29 mouse cellular contexts compared by ENCODE assay signal in genomic region chr5:17879924-17880323, GRCm38 (mm10). TPM values are rescaled to one million over a fixed set of nuclear protein-coding genes. Genes with fewer than 3 reads are reported as not detected.
DNase-seq lines count a peak whose midpoint lies in the region; ATAC-seq and TF ChIP-seq lines count a peak whose summit lies in the region.
"Had no signal": no experiment of that assay in that cellular context is flagged by ENCODE, and none has a peak within 500 bp of the region (broad histone marks: within the 10 kb centered on the region; RNA-seq: fewer than 3 reads in every experiment).

No protein-coding gene starts in this region.

- no peaks in the 10 kb centered on the region for H3K9me3 ChIP-seq in liver, postnatal 0 days (ENCODE audit: low read length)
- H3K9me3 ChIP-seq in liver, embryonic 11.5 days (ENCODE audit: control insufficient read depth, low read length) = no peaks in the 10 kb centered on the region
- H3K9me3 ChIP-seq: embryonic facial prominence, embryonic 15.5 days; forebrain, embryonic 15.5 days; hindbrain, embryonic 15.5 days; kidney, embryonic 15.5 days; limb, embryonic 10.5 days; neural tube, embryonic 12.5 days; stomach, embryonic 15.5 days had no signal

- 69% methylated on average over 1 of the region's 1 CpGs for WGBS in heart, adult 2 months
- 68% methylated on average over 1 of the region's 1 CpGs for WGBS in liver, postnatal 0 days (ENCODE audit: insufficient replicate concordance)
- WGBS in liver, embryonic 11.5 days = 75% methylated on average over 1 of the region's 1 CpGs

- no peaks in the 10 kb centered on the region for H3K27me3 ChIP-seq in heart, adult 2 months (ENCODE audit: control insufficient read depth, insufficient read depth, low read length)
- no peaks in the 10 kb centered on the region for H3K27me3 ChIP-seq in liver, postnatal 0 days (ENCODE audit: insufficient read depth, low read length)
- H3K27me3 ChIP-seq in liver, embryonic 11.5 days (replicated peaks; ENCODE audit: control insufficient read depth, insufficient read depth, low read length) = no peaks in the 10 kb centered on the region
- H3K27me3 ChIP-seq: embryonic facial prominence, embryonic 15.5 days; forebrain, embryonic 15.5 days; hindbrain, embryonic 15.5 days; kidney, embryonic 15.5 days; neural tube, embryonic 12.5 days; stomach, embryonic 15.5 days had no signal

- H3K36me3 ChIP-seq in heart, adult 2 months (ENCODE audit: control insufficient read depth, insufficient read depth, low read length) = peaks cover 52% of the 10 kb centered on the region
- no peaks in the 10 kb centered on the region for H3K36me3 ChIP-seq in liver, postnatal 0 days (replicated peaks; ENCODE audit: insufficient read depth, low read length)
- no peaks in the 10 kb centered on the region for H3K36me3 ChIP-seq in liver, embryonic 11.5 days (ENCODE audit: control insufficient read depth, insufficient read depth, low read length)
- H3K36me3 ChIP-seq: embryonic facial prominence, embryonic 15.5 days; forebrain, embryonic 15.5 days; hindbrain, embryonic 15.5 days; kidney, embryonic 15.5 days; limb, embryonic 10.5 days; neural tube, embryonic 12.5 days; stomach, embryonic 15.5 days had no signal

- ATAC-seq in liver, postnatal 0 days = peak; percentile 38
- no peak for ATAC-seq in liver, embryonic 11.5 days (replicated peaks; ENCODE audit: low FRiP score)
- peak; percentile 46; the same call in 1 of the 2 replicates for ATAC-seq in common myeloid progenitor, adult 5-6 weeks (replicated peaks; ENCODE audit: low read depth, poor library complexity, severe bottlenecking)
- peak; percentile 84 for ATAC-seq in monocyte, adult 5-6 weeks (replicated peaks; ENCODE audit: insufficient number of reproducible peaks, low FRiP score, low TSS enrichment, poor library complexity, severe bottlenecking)
- ATAC-seq: activated CD4-positive, CD25-positive, alpha-beta regulatory T cell, adult 4 months; forebrain, embryonic 15.5 days had no signal

- TF ChIP-seq EP300 in heart, adult 2 months (IDR thresholded peaks at IDR 0.05; ENCODE audit: insufficient read depth, low read depth, low read length) = no peak
- TF ChIP-seq EP300 in liver, postnatal 0 days (IDR thresholded peaks at IDR 0.05; ENCODE audit: low read depth) = no peak

- TF ChIP-seq CTCF in heart, adult 2 months (IDR thresholded peaks at IDR 0.05) = no peak
- no peak for TF ChIP-seq CTCF in liver, postnatal 0 days (IDR thresholded peaks at IDR 0.05; ENCODE audit: low read depth)

- H3K9ac ChIP-seq in heart, adult 2 months (ENCODE audit: low read depth, low read length) = no peak overlapping the region
- no peak overlapping the region for H3K9ac ChIP-seq in liver, postnatal 0 days (replicated peaks)
- H3K9ac ChIP-seq in liver, embryonic 11.5 days (ENCODE audit: low read depth, low read length) = no peak overlapping the region
- H3K9ac ChIP-seq: embryonic facial prominence, embryonic 15.5 days; forebrain, embryonic 15.5 days; hindbrain, embryonic 15.5 days; kidney, embryonic 15.5 days; neural tube, embryonic 12.5 days; stomach, embryonic 15.5 days had no signal

- TF ChIP-seq POLR2A in heart, adult 2 months (IDR thresholded peaks at IDR 0.05; ENCODE audit: insufficient read depth, low read depth, low read length) = no peak

- no peak for DNase-seq in heart, adult 2 months
- no peak for DNase-seq in heart, adult 11 months
- DNase-seq in liver, postnatal 0 days = no peak
- no peak for DNase-seq in liver, embryonic 11.5 days (ENCODE audit: low spot score)
- no peak for DNase-seq in right cerebral cortex, postnatal 14 days
- no peak for DNase-seq in kidney, postnatal 36 days
- DNase-seq: adrenal gland, adult 8-10 months; cerebellum, adult 8-10 months; cerebellum, postnatal 36 days; gastrocnemius, postnatal 14 days; heart, postnatal 36 days; layer of hippocampus, adult 9-11 months; liver; lung, postnatal 10 days; midbrain, embryonic 14.5 days; right cerebral cortex, postnatal 25 days; thymus, adult 18-20 months; thymus, postnatal 4 days had no signal

- H3K4me3 ChIP-seq in heart, adult 2 months = no peak overlapping the region
- H3K4me3 ChIP-seq in liver, postnatal 0 days (ENCODE audit: low read depth, low read length) = no peak overlapping the region
- no peak overlapping the region for H3K4me3 ChIP-seq in liver, embryonic 11.5 days (ENCODE audit: low read depth, low read length)
- H3K4me3 ChIP-seq: embryonic facial prominence, embryonic 15.5 days; forebrain, embryonic 15.5 days; hindbrain, embryonic 15.5 days; kidney, embryonic 15.5 days; left cerebral cortex, adult 2 months; limb, embryonic 10.5 days; neural tube, embryonic 12.5 days; stomach, embryonic 15.5 days had no signal

- H3K4me2 ChIP-seq in liver, postnatal 0 days (ENCODE audit: low read depth, low read length) = no peak overlapping the region
- H3K4me2 ChIP-seq in liver, embryonic 11.5 days = no peak overlapping the region
- H3K4me2 ChIP-seq: embryonic facial prominence, embryonic 15.5 days; forebrain, embryonic 15.5 days; hindbrain, embryonic 15.5 days; kidney, embryonic 15.5 days; neural tube, embryonic 12.5 days; stomach, embryonic 15.5 days had no signal

- peaks cover 16% of the 10 kb centered on the region for H3K4me1 ChIP-seq in heart, adult 2 months (ENCODE audit: control insufficient read depth, insufficient read depth, low read length)
- peaks cover 12% of the 10 kb centered on the region for H3K4me1 ChIP-seq in liver, postnatal 0 days (ENCODE audit: insufficient read depth)
- H3K4me1 ChIP-seq in liver, embryonic 11.5 days (replicated peaks; ENCODE audit: control insufficient read depth, insufficient read depth, low read length) = no peaks in the 10 kb centered on the region
- H3K4me1 ChIP-seq: embryonic facial prominence, embryonic 15.5 days; forebrain, embryonic 15.5 days; hindbrain, embryonic 15.5 days; kidney, embryonic 15.5 days; limb, embryonic 10.5 days; neural tube, embryonic 12.5 days; stomach, embryonic 15.5 days had no signal

- no peaks in the 10 kb centered on the region; the same call in 1 of the 2 replicates for H3K79me2 ChIP-seq in heart, adult 2 months (replicated peaks; ENCODE audit: control insufficient read depth, insufficient read depth, low read length)

- peak overlapping the region; percentile 87 for H3K27ac ChIP-seq in heart, adult 2 months
- H3K27ac ChIP-seq in liver, postnatal 0 days (ENCODE audit: low read depth) = no peak overlapping the region
- H3K27ac ChIP-seq in liver, embryonic 11.5 days (ENCODE audit: low read depth, low read length) = no peak overlapping the region
- H3K27ac ChIP-seq: embryonic facial prominence, embryonic 15.5 days; forebrain, embryonic 15.5 days; hindbrain, embryonic 15.5 days; kidney, embryonic 15.5 days; left cerebral cortex, adult 2 months; limb, embryonic 10.5 days; neural tube, embryonic 12.5 days; stomach, embryonic 15.5 days had no signal

- intact Hi-C loops in heart, adult 2 months (cut with DNase I) = loop anchor here (5.0 kb wide), 2 partner anchors 102 to 122 kb away; no protein-coding TSS in a partner anchor

RNA-seq across cellular contexts. Expression of gene Cd36, which starts 8.7 kb away (rescaled TPM):
- 1,000 to 10,000 TPM; 1,665 to 1,999 TPM for total RNA-seq in heart, adult 2 months (2021)
- polyA plus RNA-seq in heart, adult 2 months (2012; rRNA removed) = 341 and 831 TPM in 2 replicates
- polyA plus RNA-seq in liver, postnatal 0 days (2015; fragmentation: Nextera tagmentation; extraction: Ambion mirVana) = 63.1 and 63.9 TPM in 2 replicates
- 11.3 and 11.9 TPM in 2 replicates for polyA plus RNA-seq in liver, embryonic 11.5 days (2014; fragmentation: Nextera tagmentation; extraction: Ambion mirVana)
- 0.44 and 2.6 TPM in 2 replicates for total RNA-seq in common myeloid progenitor, adult 5-6 weeks (2017)
- 403 to 955 TPM (median 931 TPM) in 3 replicates for total RNA-seq in monocyte, adult 5-6 weeks (2017)

Comparison
In these comparisons a context has a peak if more than half of its experiments do, and no peak if none do; other contexts are left out.
1. RNA of gene Cd36, which starts 8.7 kb away (total RNA-seq): 1,665 to 1,999 TPM in heart, adult 2 months and 403 to 955 TPM in monocyte, adult 5-6 weeks; 0.44 to 2.6 TPM in common myeloid progenitor, adult 5-6 weeks; every median in the first group is over 100 times any median in the second.